Mouse (Mus musculus) cerebellum, adult 11 months (tissue): Measurements from ENCODE around the gene Myo19.
"Not testable (repeated sequence)": the region's sequence is repeated elsewhere in the genome, so short reads cannot be mapped to it uniquely, and the experiment has no call there.

Experiments
- DNase-seq: peaks from one replicate; pipeline ENCODE4 v3.0.0; 2022

Gene Myo19

DNA sequence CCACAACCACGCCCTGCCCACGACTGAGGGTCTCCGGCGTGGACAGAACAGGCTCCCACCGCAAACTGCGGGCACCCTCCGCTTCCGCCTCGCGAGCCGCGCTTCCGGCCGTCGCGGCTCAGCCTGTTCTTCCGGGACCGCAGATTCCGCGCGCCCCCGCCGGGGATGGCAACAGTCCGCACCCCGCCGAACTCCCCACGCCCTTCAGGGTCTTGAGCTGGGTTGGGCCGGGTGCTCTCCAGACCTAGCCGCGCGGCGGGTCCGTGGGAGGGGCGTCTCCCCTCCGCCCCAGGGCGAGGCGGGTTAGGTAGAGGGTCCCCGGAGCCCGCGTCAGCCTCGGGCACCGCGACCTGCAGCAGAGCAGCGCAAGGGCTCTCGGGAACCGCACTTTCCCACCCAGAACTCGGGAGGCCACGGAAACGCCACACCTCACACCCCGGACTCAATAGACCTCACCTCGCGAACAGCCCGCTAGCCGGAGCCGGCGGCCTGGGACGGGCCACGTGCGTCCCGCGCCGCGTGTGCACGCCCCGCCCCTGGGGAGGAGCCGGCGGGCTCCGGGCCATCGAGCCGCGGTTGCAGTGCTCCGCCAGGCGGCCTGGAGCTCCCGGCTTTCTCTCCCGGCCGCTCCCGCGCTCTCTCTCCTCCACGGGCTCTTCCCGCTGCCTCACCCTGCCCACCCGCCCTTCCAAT lies at the start of gene Myo19, which contains the start of gene Pigw:
Gene Myo19, plus strand, starts transcription at position 377 of the 693 bp plus-strand sequence.
Gene Pigw, minus strand, starts transcription at position 514 of the 693 bp plus-strand sequence.
- DNase-seq = peak; percentile 77

DNA sequence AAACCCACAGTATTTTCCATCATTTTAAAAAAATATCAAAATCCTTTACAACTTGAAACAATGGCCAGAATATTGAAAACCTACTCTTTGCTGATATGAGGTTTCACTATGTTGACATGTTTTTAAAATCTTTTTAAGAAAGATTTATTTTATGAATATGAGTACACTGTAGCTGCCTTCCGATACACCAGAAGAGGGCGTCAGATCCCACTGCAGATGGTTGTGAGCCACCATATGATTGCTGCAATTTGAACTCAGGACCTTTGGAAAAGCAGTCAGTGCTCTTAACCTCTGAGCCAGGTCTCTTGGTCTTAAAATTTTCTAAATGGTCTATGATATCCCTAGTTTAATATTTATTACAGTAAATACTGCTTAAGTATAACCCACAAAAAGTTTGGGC lies 40.6 kb upstream of the Myo19 start:
- DNase-seq = no peak

DNA sequence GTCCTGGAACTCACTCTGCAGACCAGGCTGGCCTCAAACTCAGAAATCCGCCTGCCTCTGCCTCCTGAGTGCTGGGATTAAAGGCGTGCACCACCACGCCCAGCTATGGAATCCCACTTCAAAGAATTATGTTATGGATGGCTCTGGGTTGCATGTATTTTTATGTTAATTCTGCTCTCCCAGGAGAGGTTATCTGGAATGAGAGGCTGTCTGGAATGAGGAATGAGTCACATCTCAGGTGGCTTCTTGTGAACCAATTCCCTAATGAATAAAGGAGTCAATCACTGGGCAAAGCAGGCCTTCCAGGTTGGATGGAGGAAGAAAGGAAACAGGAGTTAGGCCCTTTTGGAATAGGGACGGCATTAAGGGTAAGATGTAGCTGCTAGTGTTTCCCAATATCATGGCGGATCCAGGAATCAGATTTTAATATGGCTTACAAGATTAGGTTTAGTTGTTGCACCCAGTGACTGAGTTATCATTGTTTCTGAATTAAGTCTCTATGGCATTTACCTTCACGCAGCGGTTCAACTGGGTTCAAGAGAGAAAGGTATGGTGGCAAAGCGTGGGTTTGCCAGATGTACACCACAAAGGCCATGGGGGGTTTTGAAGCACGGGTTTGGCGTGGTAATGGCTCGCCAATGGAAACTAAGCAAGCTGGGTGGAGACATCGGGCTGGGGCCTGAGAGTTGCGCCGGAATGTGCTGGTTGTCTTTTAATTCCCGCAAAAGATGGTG lies 33.0 kb upstream of the Myo19 start:
- no peak for DNase-seq

DNA sequence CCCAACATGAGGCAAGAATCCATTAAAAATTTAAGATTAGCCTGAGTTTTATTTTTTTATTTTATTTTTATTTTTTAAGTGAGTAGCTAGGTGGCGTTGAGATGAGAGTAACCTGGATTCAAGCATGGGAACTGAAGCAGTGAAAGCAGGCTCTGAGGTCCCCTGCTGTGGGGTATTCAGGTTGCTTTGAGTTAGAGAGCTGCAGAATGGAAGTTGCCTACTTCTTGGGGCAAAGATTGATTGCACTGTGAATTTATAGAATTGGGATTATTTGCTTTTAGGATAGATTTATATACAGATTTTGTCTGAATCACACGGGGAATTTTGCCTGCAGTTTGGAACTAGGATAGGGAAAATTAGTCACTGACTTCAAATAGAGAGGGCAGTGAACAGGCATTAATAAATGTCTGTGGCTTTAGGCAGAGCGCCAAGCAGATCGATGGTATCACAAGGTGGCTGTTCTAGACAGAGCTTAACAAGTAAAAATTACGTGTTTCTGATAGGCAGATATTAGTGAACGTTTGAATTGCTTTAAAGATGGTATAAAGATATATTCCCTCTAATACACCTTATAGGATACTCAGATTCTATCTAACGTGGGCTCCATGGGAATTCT lies 32.4 kb upstream of the Myo19 start:
- no peak for DNase-seq

DNA sequence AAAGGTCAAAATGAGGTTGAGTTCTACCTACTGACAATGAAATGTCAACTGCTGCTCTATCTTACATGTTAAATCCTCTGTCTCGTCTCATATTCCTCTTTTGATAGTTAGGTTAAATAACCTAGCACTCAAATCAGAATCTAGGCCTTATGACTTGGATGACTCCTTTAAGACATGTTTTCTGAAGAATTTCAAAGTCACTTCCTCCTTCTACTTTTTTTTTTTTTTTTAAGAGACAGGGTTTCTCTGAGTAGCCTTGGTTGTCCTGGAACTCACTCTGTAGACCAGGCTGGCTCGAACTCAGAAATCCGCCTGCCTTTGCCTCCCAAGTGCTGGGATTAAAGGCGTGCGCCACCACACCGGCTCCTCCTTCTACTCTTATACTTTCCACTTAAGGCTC lies 24.7 kb upstream of the Myo19 start:
- no peak for DNase-seq

DNA sequence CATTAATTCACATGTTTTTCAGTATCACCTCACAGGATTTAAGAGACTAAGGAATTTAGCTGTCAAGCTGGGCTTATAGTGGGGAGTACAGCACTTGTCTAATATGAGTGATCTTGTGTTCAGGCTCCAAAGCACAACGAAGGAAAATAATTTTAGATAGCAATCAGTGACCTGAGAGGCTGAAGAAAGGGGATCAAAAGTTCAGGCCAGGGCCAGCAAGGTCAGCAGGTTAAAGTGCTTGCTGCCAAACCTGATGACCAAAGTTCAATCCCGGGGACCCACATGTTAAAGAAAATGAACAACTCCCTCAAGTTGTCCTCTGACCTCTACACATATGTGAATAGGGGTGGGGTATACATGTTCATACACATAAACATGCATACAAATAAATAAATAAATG lies 14.7 kb upstream of the Myo19 start:
- DNase-seq = no peak

DNA sequence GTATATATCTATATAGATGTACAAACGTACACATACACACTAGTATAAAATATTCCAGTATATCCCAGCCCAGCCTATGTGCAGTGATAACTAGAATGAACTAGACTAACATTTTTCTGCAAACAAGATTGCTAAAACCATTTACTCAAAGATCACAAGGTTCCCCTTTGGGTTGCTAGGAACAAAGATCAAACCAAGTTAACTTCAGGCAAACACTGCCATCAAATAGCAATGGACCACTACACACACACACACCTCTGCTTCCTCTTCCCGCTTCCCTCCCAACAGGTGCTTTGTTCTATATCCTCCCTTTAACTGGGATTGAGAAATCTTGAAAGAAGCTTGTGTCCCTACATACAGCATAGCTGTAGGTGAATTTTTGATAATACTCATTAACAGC lies 12.4 kb upstream of the Myo19 start:
- no peak for DNase-seq

DNA sequence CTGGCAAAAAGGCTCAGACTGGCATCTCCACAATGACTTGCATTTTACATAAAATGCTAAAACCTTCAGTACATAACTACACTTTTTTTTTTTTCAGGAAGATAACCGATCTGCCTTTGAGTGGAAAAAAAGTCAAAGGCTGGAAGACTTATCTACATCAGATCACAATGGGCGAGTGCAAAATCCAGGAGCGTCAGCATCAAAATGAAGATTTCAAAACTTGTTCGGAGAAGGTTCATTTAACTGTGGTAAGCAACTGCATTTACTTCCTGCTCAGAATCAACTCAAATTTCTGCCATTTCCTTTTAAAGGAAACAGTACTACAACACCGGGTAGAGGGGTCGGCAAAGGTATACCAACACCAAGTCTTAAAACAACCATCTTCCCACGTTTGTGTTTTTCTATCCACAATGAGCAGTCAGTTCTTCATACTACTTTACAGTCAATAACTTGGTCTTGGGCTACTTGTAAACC lies 11.1 kb upstream of the Myo19 start:
- DNase-seq = no peak

DNA sequence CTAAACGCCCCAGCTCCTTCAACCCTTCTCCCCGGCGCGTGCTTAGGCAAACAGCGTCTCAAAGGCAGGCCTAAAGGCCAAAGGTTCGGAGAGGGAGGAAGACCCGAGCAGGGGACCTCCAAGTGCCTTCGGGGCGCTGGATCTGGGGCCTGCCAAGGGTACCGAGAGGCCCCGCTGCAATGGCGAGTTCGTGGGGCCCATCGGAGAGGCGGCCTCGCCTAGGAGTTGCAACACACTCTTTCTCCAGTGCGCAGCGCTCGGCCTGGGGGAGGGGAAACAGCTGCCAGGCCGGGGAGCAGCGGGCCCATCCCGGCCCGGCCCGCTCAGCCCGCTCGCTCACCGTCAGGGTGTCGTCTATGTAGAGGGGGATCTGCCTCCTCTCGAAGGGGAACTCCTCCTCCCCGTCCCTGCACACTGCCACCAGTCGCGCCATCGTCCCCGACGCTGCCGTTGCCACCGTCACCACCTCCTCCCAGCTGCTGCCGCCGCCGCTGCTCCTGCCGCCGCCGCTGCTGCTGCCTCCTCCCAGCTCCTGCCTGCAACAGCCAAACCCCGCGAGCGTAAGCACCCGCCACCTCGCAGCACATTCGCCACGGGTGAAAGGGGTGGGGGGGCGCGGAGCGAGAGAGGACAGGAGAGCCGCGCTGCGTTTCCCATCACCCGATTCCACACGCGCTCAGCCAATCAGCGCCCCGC lies 10.3 kb upstream of the Myo19 start:
- DNase-seq = peak; percentile 87

DNA sequence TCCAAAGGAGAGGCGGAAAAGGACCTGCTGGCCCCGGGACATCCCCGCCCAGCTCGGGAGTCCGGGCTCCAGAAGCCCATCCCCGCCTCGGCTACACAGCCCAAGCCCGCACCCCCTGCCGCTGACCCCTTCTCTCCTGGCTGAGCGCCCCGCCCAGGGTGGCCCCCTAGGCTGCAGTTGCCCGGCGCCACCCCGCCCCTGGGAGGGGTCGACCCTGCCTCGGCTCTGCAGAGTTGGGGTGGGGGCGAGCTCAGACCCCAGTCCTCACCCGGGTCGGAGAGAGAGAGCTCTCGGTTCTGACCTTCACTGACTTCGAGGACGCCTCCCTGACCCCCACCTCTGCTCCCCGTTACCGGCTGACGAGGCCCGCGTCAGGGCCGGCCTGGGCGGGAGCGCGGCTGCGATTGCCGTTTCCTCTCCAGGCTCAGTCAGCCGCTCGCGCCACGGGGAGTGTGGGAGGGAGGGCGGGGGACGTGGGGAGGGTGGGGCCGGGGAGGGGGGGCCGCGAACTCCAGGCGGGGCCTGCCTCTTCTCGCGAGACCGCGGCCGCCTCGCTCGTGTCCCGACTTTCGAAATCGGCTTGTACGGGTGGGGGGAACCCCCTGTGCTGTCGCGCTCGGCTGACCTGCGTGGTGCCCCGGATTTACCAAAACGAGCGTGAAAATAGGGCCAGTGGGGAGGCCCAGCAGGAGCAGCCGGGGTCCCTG lies 9.5 kb upstream of the Myo19 start, which contains the start of gene Ggnbp2:
Gene Ggnbp2, minus strand, starts transcription at position 481 of the 707 bp plus-strand sequence.
- DNase-seq = peak; percentile 88

DNA sequence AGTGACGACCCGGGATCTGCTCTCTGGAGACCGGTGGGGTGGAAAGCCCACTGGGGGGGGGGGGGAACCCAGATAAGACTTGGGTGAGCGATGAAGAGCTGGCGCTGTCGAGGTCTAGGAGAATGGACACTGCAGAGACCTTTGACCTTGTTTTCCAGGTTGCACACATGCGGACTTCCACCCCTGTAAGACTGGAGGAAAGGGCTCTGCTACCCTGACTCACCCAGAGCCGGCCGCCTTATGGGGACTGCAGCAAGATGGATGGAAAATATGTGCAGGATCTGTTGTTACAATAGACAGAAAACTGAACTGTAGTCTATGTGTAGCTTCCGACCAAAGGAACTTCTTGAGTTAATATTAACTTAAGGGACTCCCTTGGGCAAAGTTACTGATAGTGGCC lies 8.9 kb upstream of the Myo19 start:
- no peak for DNase-seq

DNA sequence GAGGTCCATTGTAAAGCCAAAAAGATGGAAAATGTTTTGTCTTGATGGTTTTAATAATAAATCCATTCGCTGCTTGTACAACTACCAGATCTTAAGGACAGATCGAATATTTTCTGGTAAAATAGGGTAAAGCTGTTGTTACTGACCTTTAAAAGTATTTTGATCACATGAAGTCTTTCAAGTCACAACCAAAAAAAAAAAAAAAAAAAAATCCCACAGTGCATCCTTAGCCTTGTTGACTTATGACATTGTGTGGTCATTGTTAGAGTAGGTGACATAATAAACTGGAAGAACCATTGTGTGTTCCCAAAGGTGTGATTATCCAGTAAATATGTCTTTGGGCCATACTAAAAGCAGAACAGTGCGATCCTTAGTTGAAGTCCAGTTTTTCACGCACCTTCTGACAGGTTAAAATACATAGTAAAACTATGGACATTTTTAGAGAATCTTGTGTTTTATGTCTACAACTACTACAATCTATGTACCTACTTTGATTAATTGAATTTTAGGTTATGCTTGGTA lies 8.3 kb upstream of the Myo19 start:
- no peak for DNase-seq

DNA sequence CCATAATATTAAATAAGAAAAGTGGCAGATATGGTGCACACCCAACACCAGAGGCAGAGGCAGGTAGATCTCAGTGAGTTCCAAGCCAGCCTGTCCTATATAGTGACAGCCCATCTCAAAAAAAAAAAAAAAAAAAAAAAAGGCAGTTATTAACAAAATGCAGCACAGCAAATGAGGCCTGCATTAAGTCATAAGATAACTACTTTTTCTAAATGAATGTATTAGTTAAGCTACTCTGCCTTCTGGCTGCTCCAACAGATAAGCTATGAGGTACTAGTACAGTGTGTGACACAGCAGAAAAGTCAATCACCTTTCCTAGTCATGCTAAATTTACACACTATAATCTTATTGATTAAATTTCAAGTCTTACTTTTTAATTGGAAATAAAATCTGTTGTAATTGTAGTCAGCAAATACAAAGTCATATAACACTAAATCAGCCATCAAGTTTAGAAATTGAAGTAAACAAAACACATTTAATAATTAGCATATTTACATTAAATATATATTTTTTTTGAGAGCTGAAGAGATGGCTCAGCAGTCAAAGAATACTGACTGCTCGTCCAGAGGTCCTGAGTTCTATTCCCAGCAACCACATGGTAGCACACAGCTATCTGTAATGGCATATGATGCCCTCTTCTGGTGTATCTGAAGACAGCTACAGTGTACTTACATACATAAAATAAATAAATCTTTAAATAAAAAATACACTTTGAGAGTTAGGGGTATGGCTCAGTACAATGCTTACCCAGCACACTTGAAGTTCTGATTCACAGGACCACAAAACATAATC lies 6.7 kb upstream of the Myo19 start:
- DNase-seq = no peak

DNA sequence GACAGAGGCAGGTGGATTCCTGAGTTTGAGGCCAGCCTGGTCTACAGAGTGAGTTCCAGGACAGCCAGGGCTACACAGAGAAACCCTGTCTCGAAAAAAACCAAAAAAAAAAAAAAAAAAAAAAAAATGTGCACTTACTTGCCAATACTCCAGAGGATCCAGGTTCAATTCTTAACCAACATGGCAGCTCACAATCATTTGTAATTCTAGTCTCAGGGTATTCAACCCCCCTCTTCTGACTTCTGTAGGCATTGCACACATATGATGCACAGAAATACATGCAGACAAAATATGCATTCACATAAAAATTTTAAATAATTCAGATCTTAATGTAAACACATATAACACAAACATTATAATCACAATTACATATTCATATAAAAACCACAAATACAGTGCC lies 3.9 kb upstream of the Myo19 start:
- DNase-seq = not testable (repeated sequence)

DNA sequence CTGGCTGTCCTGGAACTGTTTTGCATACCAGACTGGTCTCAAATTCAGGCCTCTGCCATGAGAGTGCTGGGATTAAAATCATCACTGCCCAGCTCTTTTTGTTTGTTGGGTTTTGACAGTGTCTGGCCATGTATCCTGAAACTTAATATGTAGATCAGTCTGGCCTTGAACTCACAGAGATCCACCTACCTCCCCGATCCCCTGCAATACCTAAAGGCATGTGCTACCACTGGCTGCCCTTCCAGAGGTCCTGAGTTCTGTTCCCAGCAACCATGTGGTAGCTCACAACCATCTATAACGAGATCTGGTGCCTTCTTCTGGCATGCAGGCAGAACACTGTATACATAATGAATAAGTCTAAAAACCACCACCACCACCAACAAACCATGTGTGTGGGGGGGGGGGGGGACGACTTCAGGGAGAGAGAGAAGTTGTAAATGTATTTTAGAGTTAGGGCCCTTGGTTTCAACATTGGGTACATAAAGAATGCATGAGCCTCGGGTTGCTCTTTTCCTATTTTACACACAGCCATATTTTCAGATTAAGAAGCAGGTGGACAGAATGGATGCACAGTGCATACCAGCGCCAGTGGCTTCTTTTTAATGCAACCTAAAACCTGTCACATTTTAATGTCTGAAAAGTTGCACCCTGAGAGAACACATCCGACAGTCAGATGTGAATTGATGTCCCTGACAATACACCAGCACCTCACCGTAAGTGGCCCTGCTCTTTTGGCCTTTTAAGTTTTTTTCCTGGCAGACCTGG lies 759 bp upstream of the Myo19 start:
- no peak for DNase-seq

DNA sequence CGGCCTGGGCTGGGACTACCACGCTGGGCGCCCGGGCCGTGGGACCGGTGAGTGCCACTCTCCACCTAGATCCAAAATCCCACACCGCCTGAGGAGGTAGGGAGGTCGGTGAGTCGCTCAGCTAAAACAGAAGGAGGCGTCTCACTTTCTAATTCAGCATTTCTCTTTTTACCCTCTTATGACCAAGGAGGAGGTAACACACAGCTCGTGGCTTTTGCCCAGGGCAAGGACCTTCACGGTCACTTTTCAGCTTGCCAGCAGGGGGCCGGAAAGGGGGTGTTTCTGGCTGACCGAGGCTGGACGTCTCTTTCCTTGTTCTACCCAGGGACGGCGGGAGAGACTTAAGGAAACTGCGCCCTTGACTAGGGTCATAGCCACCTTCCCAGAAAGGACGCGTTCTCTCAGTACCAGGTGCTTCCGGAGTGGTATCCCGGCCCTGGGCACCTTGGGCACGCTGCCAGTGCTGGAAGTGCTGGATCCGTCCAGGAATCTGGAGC lies 565 bp downstream of the Myo19 start:
- peak; percentile 42 for DNase-seq

DNA sequence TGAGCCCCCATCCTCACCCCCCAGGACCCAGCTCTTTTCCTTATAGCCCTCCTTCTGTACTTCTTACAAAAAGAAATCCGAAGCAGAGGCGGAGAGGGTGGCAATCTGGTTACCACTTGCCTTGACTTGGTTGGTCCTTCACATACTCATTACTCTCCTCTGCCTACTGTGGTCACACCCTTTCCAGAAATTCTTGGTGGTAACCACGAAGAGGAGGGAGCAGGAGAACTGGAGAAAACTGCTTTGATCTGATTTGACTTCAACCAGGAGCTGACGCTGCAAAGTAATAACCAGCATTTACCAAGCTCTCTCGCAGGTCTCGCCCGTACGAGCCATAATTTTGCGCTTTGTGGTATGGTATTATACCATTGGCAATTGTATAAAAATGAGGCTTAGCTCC lies 1.0 kb downstream of the Myo19 start:
- no peak for DNase-seq

DNA sequence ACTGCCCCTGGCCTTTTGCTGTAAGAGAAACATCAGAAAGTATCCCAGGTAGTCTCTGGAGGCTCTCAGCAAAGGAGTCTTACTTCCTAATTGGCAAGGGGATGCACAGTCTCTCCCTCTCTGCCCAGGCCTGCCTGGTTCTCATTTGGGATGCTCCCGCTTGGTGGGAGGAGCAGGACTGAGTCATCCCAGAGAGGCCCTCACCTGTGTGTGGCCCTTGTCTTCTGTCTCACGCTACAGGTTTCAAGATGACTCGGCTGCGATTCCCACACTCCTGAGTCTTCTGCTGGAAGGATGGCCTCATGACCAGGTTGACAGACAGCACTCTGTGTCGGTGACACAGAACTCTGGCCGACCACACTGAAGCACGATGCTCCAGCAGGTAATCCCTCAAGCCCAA lies 2.4 kb downstream of the Myo19 start:
- no peak for DNase-seq

DNA sequence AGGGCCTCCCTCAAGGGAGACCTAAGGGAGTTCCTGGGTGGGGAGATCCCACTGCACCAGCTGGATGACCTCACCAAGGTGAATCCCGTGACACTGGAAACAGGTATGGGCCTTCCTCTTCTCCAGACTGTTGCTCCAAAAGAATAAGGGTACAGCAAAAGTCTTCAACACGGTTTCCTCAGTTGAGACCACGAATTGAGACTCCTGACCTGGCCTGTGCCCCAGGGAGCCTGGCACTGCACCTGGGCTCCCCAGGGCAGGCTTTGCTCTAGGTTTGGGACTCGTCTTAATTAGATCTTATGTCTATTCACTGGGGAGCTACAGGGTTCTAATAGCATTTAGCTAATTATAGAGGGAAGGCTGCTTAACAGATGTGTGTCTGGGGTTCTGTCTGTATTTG lies 5.3 kb downstream of the Myo19 start:
- DNase-seq = no peak

DNA sequence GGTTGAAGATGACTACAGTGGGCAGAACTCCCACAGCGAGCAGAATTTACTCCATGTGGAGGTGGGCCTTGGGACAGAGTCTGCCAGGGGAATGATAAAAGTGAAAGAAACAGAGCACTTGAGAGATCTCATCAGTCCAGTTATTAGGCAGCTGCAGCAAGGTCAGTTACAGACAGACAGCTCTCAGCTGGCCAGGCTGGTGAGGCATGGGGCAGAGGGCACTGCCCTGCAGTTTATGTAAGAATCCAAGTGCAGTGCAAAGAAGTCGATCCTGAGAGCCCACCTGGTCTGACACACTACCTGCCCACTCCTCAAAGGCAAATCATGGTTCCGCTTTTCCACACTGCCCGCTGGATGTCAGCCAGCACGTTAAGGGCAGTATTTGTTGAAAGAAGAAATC lies 6.3 kb downstream of the Myo19 start:
- no peak for DNase-seq
